Mouse (Mus musculus) hindbrain, embryonic 13.5 days (tissue): ENCODE measurements around the gene Zfp931. TPM values are rescaled to one million over a fixed set of nuclear protein-coding genes. Genes with fewer than 3 reads are reported as not detected.
"Not testable (repeated sequence)": the region's sequence is repeated elsewhere in the genome, so short reads cannot be mapped to it uniquely, and the experiment has no call there.

Experiments used
- ATAC-seq: fragments of 200-750 bp; cut with Nextera tagmentation; 2 replicates; pipeline ENCODE4 v1.8.0; 2017; ENCODE audit warnings: moderate TSS enrichment; ENCODE audit not compliant: low FRiP score
- H3K27ac ChIP-seq: fragments of 300-500 bp; sonication (generic); 2 replicates; pipeline ENCODE4 v1.5.1; 2015; ENCODE audit warnings: inconsistent platforms, mild to moderate bottlenecking, moderate library complexity
- H3K27me3 ChIP-seq: fragments of 300-500 bp; sonication (generic); 2 replicates; pipeline ENCODE4 v1.6.1; 2015; ENCODE audit warnings: mild to moderate bottlenecking, inconsistent platforms
- H3K36me3 ChIP-seq: fragments of 300-500 bp; sonication (generic); 2 replicates; pipeline ENCODE4 v1.6.1; 2015; ENCODE audit warnings: mild to moderate bottlenecking, inconsistent platforms
- H3K4me1 ChIP-seq: fragments of 300-500 bp; sonication (generic); replicated peaks from 2 replicates; pipeline ENCODE4 v1.6.1; 2015; ENCODE audit warnings: inconsistent platforms
- H3K4me2 ChIP-seq: fragments of 300-500 bp; sonication (generic); 2 replicates; pipeline ENCODE4 v1.6.1; 2015; ENCODE audit warnings: inconsistent platforms, mild to moderate bottlenecking, moderate library complexity
- H3K4me3 ChIP-seq: fragments of 300-500 bp; sonication (generic); 2 replicates; pipeline ENCODE4 v1.5.1; 2015; ENCODE audit warnings: mild to moderate bottlenecking, inconsistent platforms
- H3K9ac ChIP-seq: fragments of 300-500 bp; sonication (generic); 2 replicates; pipeline ENCODE4 v1.6.1; 2015; ENCODE audit warnings: mild to moderate bottlenecking, inconsistent platforms
- H3K9me3 ChIP-seq: fragments of 300-500 bp; sonication (generic); 2 replicates; pipeline ENCODE4 v1.6.1; 2016; ENCODE audit warnings: inconsistent platforms
- WGBS: fragments of 180-500 bp; shearing (Covaris S2); methylation state at CpG from one replicate; pipeline ENCODE4 v1.1.7; 2015; 5-methylcytosine and 5-hydroxymethylcytosine counted together
- polyA plus RNA-seq: library from polyadenylated mRNA; unstranded; fragments of >200 nt; fragmentation: Nextera tagmentation; extraction: Ambion mirVana; gene quantifications from 2 replicates; pipeline ENCODE4 v1.2.1, GENCODE M21; 2015

Gene Zfp931
- polyA plus RNA-seq, 1 experiment from 2014 or later = 12.0 TPM

DNA sequence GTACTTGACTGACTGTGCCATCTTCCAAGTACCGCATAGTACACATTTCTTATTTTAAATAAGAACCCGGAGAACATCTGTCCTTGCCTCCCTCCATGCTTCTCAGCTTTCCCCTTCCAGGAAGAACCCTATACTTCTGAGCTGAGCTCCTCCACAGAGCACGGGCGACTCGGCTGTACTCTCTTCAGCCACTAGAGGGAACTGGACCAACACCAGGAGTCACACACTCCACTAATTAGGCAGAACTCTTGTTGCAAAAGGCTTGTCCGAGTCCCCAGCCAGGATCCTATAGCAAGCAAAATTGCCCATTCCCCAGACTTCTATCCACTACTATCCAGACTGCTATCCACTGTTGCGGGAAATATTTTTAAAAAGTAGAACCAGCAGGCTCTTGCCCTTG lies 23.7 kb upstream of the Zfp931 start:
- WGBS = 16% methylated on average over 7 of the region's 7 CpGs
- H3K27ac ChIP-seq = no peak overlapping the region

DNA sequence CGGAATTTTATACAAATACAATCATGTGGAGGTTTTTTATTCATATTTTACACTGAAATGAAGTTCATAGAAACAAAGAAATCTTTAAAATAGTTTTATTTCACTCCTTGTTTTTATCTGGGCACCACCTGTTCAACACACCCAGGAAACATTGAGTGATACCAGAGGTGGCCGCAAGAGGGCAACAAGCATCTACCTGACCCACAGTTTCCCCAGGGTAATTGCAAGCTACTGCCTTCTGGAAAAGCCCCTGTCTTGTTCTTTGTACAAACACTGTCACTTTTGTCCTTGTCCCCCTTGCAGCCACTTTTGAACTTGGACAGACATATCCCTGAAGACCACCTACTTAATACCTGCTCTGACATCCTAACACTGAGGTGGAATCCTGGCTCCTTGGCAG lies 19.7 kb upstream of the Zfp931 start:
- Histone ChIP-seq H3K4me3 (no peak overlapping the region), H3K9me3 (no peaks in the 10 kb centered on the region), H3K36me3 (no peaks in the 10 kb centered on the region), H3K4me2 (no peak overlapping the region), H3K9ac (no peak overlapping the region), H3K27me3 (no peaks in the 10 kb centered on the region), H3K4me1 (no peaks in the 10 kb centered on the region), H3K27ac (no peak overlapping the region)
- 5% methylated on average over 2 of the region's 2 CpGs for WGBS
- no peak for ATAC-seq

More for the DNA sequence above, 23.7 kb upstream of the Zfp931 start:
- Histone ChIP-seq H3K9me3 (no peaks in the 10 kb centered on the region), H3K4me3 (no peak overlapping the region), H3K4me1 (no peaks in the 10 kb centered on the region), H3K36me3 (no peaks in the 10 kb centered on the region), H3K4me2 (no peak overlapping the region), H3K27me3 (no peaks in the 10 kb centered on the region), H3K9ac (no peak overlapping the region)
- ATAC-seq = peak; percentile 74

DNA sequence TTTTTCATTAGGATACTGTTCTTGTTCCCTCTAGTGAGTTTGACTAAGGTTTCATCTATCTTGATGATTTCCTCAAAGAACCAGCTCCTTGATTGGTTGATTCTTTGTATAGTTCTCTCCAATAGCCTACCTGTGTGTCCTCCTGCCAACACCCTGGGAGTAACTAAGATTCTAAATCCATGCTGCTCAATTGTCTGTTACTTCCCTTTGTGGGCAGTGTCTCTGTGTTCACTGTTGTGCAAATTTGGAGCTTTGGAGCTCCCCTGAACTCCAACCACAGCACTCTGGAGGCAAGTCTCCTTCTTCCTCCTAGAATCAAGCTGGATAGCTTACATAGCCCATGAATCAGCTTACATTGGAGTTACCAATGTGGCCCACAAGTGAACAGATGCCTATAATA lies 11.3 kb upstream of the Zfp931 start:
- H3K4me3 ChIP-seq = no peak overlapping the region
- H3K27ac ChIP-seq = no peak overlapping the region
- no peaks in the 10 kb centered on the region for H3K27me3 ChIP-seq
- H3K9ac ChIP-seq = no peak overlapping the region
- H3K36me3 ChIP-seq = no peaks in the 10 kb centered on the region
- H3K4me2 ChIP-seq = no peak overlapping the region
- no peaks in the 10 kb centered on the region for H3K9me3 ChIP-seq
- ATAC-seq = no peak
- H3K4me1 ChIP-seq = no peaks in the 10 kb centered on the region

GRCm38 (mm10) chr2:178058195-178058594 lies 20.1 kb downstream of the Zfp931 start:
- peaks cover 10% of the 10 kb centered on the region for H3K36me3 ChIP-seq
- H3K4me1 ChIP-seq = no peaks in the 10 kb centered on the region
- no peak overlapping the region for H3K4me2 ChIP-seq
- H3K9me3 ChIP-seq = no peaks in the 10 kb centered on the region; the same call in 1 of the 2 replicates
- WGBS = 16% methylated on average over 1 of the region's 1 CpGs
- H3K27me3 ChIP-seq = no peaks in the 10 kb centered on the region
- no peak overlapping the region for H3K4me3 ChIP-seq
- no peak overlapping the region for H3K9ac ChIP-seq
- no peak overlapping the region for H3K27ac ChIP-seq
- no peak for ATAC-seq

GRCm38 (mm10) chr2:178027601-178028000 lies 50.7 kb downstream of the Zfp931 start:
- H3K9me3 ChIP-seq, H3K27ac ChIP-seq: not testable (repeated sequence)

GRCm38 (mm10) chr2:178023861-178024260 lies 54.4 kb downstream of the Zfp931 start:
- not testable (repeated sequence) for H3K27ac ChIP-seq, H3K27me3 ChIP-seq, H3K36me3 ChIP-seq, ATAC-seq, H3K4me1 ChIP-seq, H3K9me3 ChIP-seq
- Histone ChIP-seq H3K4me3 (peak overlapping the region; percentile 60), H3K4me2 (peak overlapping the region; percentile 55), H3K9ac (peak overlapping the region; percentile 77)
- WGBS = 14% methylated on average over 2 of the region's 2 CpGs

More at GRCm38 (mm10) chr2:178027601-178028000, 50.7 kb downstream of the Zfp931 start:
- H3K4me3 ChIP-seq, H3K27me3 ChIP-seq, H3K9ac ChIP-seq, H3K4me2 ChIP-seq, H3K4me1 ChIP-seq, ATAC-seq, H3K36me3 ChIP-seq: not testable (repeated sequence)
- WGBS = 96% methylated on average over 3 of the region's 3 CpGs

- H3K4me3 ChIP-seq = peak within 1 kb of the TSS; percentile 60
- 2% methylated on average over 15 of the region's 15 CpGs for WGBS
- H3K9me3 ChIP-seq, ATAC-seq, H3K27me3 ChIP-seq, H3K36me3 ChIP-seq, H3K4me1 ChIP-seq, H3K27ac ChIP-seq: not testable (repeated sequence)
- H3K4me2 ChIP-seq = peak within 1 kb of the TSS; percentile 55
- H3K9ac ChIP-seq = peak within 1 kb of the TSS; percentile 77
Measured at GRCm38 (mm10) chr2:178023011-178023611, 55.2 kb downstream of the Zfp931 start, which contains the start of gene Zfp971. Gene Zfp971, plus strand, starts transcription at chr2:178023284.

DNA sequence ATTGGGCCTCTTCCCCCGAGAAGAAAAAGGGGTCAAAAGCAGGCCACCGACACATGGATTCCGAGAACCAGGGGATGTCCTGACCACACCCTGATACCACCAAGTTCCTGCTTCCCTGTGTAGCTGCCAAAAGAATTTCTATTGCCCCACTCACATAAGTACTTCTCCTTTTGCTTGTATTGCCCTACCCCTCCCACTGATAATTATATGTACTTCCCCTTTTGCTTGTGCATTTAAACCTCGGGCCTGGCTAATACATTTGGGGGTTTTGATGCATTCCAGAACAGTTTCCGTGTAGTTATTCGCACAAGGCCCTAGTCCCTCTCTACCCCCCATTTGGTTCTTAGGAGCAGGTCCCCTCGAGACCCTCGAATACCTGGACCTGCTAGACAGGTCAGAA lies 57.5 kb downstream of the Zfp931 start:
- ATAC-seq = not testable (repeated sequence)

DNA sequence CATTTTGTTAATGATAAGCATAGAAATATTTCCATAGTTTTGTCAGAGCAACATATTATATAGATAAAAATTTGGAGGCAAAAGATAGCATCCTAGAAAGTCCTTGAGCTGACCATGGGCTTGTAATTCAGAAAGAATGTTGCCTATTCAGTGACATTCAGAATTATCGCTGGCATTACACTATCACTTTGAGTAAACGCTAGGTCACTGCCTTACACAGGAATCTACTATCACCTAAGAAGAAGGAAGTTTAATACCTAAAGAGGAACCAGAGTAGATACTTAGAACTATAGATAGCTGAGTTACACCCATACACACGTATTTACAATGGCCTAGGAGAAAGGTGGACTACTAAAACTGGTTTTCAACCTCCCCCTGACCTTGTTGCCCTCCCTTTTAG lies 58.8 kb downstream of the Zfp931 start:
- not testable (repeated sequence) for H3K4me3 ChIP-seq, ATAC-seq, H3K27ac ChIP-seq, H3K27me3 ChIP-seq, H3K4me1 ChIP-seq, H3K9ac ChIP-seq, H3K36me3 ChIP-seq, H3K4me2 ChIP-seq, H3K9me3 ChIP-seq
- 96% methylated on average over 3 of the region's 3 CpGs for WGBS

More for the DNA sequence above, 57.5 kb downstream of the Zfp931 start:
- H3K27ac ChIP-seq, H3K9ac ChIP-seq, H3K4me3 ChIP-seq, H3K9me3 ChIP-seq, H3K4me2 ChIP-seq, H3K36me3 ChIP-seq, H3K27me3 ChIP-seq, H3K4me1 ChIP-seq: not testable (repeated sequence)
- 83% methylated on average over 8 of the region's 8 CpGs for WGBS

Other genes with a start within 250 kb of the Zfp931 start
- 38.4 and 39.6 TPM in 2 replicates for gene Gm14325, start 238.1 kb downstream of the Zfp931 start, polyA plus RNA-seq
- gene Gm14327, start 181.4 kb downstream of the Zfp931 start, polyA plus RNA-seq = 2.5 and 2.9 TPM in 2 replicates
- gene Zfp972, start 152.9 kb downstream of the Zfp931 start, polyA plus RNA-seq = 0.55 and 0.62 TPM in 2 replicates
- 12.3 and 12.5 TPM in 2 replicates for gene Gm14326, start 121.2 kb downstream of the Zfp931 start, polyA plus RNA-seq
- gene Zfp971, start 55.2 kb downstream of the Zfp931 start, polyA plus RNA-seq = 9.3 and 9.8 TPM in 2 replicates
- gene Phactr3, start 40.5 kb upstream of the Zfp931 start, polyA plus RNA-seq = 39.9 and 42.1 TPM in 2 replicates